Mouse (Mus musculus) lung, postnatal 36 days (tissue): ENCODE data around the gene Trmt13.

Experiments used
- DNase-seq: peaks from one replicate; pipeline ENCODE4 v3.0.0; 2022; ENCODE audit warnings: mixed read lengths

The Trmt13 gene

GRCm38 (mm10) chr3:116542070-116542469, 72.3 kb downstream of the Trmt13 start:
- DNase-seq, result no peak

DNA sequence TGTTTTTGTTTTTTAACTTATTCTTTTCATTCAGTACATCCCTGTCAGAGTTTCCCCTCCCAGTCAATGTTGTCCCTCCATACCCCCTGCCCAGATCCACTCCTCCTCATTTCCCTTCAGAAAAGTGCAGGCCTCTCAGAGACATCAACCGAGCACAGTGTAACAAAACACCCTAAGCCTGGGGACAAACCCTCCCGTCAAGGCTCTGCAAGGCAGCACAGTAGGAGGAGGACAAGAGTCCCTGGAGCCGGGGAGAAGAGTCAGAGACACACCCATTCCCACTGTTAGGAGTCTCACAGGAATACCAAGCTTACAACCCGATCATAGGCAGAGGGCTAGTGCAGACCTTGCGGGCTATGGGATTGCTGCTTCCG, 77.2 kb downstream of the Trmt13 start:
- no peak for DNase-seq

DNA sequence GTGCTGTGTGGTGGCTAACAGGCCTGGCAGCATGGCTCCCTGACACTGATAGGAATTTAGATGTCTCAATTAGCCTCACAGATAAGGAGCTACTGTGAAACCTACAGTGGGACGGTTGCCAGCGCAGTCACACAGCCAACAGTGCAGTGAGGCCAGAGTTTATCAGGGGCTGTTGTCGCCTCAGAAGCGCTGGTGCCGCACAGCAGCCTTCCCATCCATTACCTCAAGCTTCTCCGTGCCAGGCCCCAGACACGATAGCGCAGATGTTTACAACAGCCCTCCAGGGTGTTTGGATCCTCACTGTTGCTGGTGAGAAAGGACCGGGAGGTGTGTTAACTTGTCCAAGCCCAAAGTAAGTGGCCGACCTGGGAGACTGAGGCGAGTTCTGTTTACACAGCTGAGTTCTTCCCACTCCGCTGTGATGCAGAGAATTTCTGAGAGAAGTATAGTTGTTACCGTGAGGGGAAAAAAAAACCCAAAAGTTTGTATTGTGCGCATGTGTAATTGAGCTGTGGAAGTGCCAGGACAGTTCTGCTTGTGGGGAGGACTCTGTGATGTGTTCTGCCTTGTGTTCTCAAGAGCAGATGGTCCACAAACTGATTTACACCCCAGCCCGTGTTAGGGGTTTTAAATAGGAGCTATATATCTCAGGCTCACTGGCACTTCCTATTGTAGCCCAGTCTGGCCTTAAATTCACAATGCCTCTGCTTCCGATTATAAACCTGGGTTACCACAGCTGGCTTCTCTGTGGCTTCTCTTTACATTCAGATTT, 77.8 kb downstream of the Trmt13 start:
- DNase-seq, result no peak
